Mouse (Mus musculus) cerebellum, adult (tissue): ENCODE measurements around the gene Zmym6.

Source experiments
- ATAC-seq: cut with Nextera tagmentation; 2 replicates; pipeline ENCODE4 v1.9.2; 2017; ENCODE audit warnings: mild to moderate bottlenecking, moderate library complexity, mixed read lengths; ENCODE audit not compliant: insufficient number of reproducible peaks, low FRiP score, low TSS enrichment

Gene Zmym6

GRCm38 (mm10) chr4:127123391-127123790 lies 46.2 kb downstream of the Zmym6 start, which contains the start of gene Tmem35b:
Gene Tmem35b, plus strand, starts transcription at chr4:127123691.
- ATAC-seq = no peak

- ATAC-seq = no peak
Observed at GRCm38 (mm10) chr4:127124331-127124730, 47.1 kb downstream of the Zmym6 start.

GRCm38 (mm10) chr4:127125834-127126463 lies 48.8 kb downstream of the Zmym6 start:
- ATAC-seq = peak; percentile 79

- ATAC-seq = no peak
Observed at GRCm38 (mm10) chr4:127134687-127135086, 57.5 kb downstream of the Zmym6 start.

- no peak for ATAC-seq
Observed at GRCm38 (mm10) chr4:127137591-127137990, 60.4 kb downstream of the Zmym6 start.

GRCm38 (mm10) chr4:127138486-127138885 lies 61.3 kb downstream of the Zmym6 start:
- no peak for ATAC-seq

- no peak for ATAC-seq
Observed at GRCm38 (mm10) chr4:127150031-127150430, 72.8 kb downstream of the Zmym6 start.

GRCm38 (mm10) chr4:127153345-127153744 lies 76.2 kb downstream of the Zmym6 start:
- ATAC-seq = no peak

- no peak for ATAC-seq
Observed at GRCm38 (mm10) chr4:127155757-127156156, 78.6 kb downstream of the Zmym6 start.

GRCm38 (mm10) chr4:127157746-127158145 lies 80.6 kb downstream of the Zmym6 start:
- no peak for ATAC-seq

GRCm38 (mm10) chr4:127163926-127164325 lies 86.7 kb downstream of the Zmym6 start:
- ATAC-seq = no peak

GRCm38 (mm10) chr4:127167096-127167495 lies 89.9 kb downstream of the Zmym6 start:
- no peak for ATAC-seq

GRCm38 (mm10) chr4:127167731-127168130 lies 90.5 kb downstream of the Zmym6 start:
- no peak for ATAC-seq

- ATAC-seq = peak; percentile 63
Observed at GRCm38 (mm10) chr4:127168211-127168913, 91.2 kb downstream of the Zmym6 start.

- ATAC-seq = peak; percentile 41
Observed at GRCm38 (mm10) chr4:127168914-127169345, 91.7 kb downstream of the Zmym6 start, which contains the start of gene Dlgap3. Gene Dlgap3, plus strand, starts transcription at chr4:127169204.

- peak; percentile 15; the same call in 1 of the 2 replicates for ATAC-seq
Observed at GRCm38 (mm10) chr4:127169346-127170221, 92.4 kb downstream of the Zmym6 start.

- no peak for ATAC-seq
Observed at GRCm38 (mm10) chr4:127170866-127171265, 93.7 kb downstream of the Zmym6 start.

GRCm38 (mm10) chr4:127171341-127171905 lies 94.2 kb downstream of the Zmym6 start:
- ATAC-seq = no peak

- no peak for ATAC-seq
Observed at GRCm38 (mm10) chr4:127172119-127172518, 94.9 kb downstream of the Zmym6 start.

GRCm38 (mm10) chr4:127172614-127173013 lies 95.4 kb downstream of the Zmym6 start:
- no peak for ATAC-seq
